Mouse (Mus musculus): ENCODE results near the gene G6pc3.

DNA sequence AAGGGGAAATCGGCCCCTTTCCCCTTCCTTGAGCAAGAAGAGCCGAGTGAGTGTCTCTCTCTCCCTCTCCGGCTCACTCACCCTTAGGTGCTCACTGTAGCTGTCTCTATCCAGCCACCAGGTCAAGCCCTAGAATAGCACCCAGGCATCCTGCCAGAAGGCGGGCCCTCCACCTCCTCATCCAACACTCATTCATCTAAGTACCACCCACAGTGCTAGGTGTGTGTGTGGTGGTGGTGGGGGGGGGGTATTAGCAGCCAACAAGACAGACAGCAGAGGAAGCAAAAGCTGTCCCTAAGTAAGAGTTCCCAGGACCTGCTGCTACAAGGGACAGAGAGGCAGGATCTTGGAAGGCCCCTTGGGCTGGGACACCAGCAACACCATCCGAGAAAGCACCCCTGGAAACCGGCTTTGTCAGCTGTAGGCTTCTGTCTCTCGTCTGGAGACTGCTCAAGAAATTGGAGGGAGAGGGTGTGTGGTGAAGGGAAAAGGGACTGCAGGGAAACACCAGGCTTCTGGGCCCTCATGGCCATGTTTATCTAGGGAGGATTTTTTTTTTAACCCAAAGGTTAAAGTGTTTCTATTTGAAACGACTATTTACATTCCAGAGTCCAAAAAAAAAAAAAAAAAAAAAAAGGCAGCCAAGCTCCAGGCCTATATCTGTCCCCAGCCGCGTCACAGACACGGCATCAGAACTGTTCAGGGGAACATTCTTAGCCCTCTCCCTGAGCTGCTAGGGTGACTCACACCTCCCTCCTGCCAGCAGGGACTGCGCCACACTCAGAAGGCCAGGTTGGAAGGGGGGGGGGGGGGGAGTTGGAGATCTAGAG is 26.9 kb downstream of the G6pc3 start:
- TF ChIP-seq CTCF (IDR thresholded peaks at IDR 0.05; ENCODE audit: borderline replicate concordance, control insufficient read depth, extremely low read depth, insufficient read depth, low read length, poor library complexity) (no peak), POLR2A (IDR thresholded peaks at IDR 0.05; ENCODE audit: control insufficient read depth, extremely low read depth, insufficient read depth, low read length, poor library complexity) (no peak)
